Mouse (Mus musculus) gonadal fat pad, adult 2 months (tissue): Measurements from ENCODE around the gene Fgf23. TPM values are rescaled to one million over a fixed set of nuclear protein-coding genes. Genes with fewer than 3 reads are reported as not detected.

Source experiments
- DNase-seq: peaks from one replicate; pipeline ENCODE4 v3.0.0-alpha.2; 2012; ENCODE audit warnings: low read depth
- polyA plus RNA-seq: library from polyadenylated mRNA; depleted of rRNA; stranded (reverse); fragments of >200 nt; gene quantifications from 2 replicates; pipeline ENCODE4 v1.2.3, GENCODE M21; 2012; rRNA removed

The Fgf23 gene
- polyA plus RNA-seq, 1 experiment = not detected

- no peak for DNase-seq
Observed at GRCm38 (mm10) chr6:127114753-127115456, 42.2 kb downstream of the Fgf23 start.

- DNase-seq = no peak
Observed at GRCm38 (mm10) chr6:127122221-127122806, 49.6 kb downstream of the Fgf23 start.

- no peak for DNase-seq
Observed at GRCm38 (mm10) chr6:127122996-127123395, 50.3 kb downstream of the Fgf23 start.

- no peak for DNase-seq
Observed at GRCm38 (mm10) chr6:127123506-127123905, 50.8 kb downstream of the Fgf23 start.

- DNase-seq = no peak
Observed at GRCm38 (mm10) chr6:127129659-127130058, 57.0 kb downstream of the Fgf23 start.

GRCm38 (mm10) chr6:127130377-127130776 is 57.7 kb downstream of the Fgf23 start:
- DNase-seq = no peak

Other genes with a start within 250 kb of the Fgf23 start
- 90.3 and 103 TPM in 2 replicates for gene Ndufa9, start 223.8 kb upstream of the Fgf23 start, polyA plus RNA-seq
- 0.59 and 1.1 TPM in 2 replicates for gene Akap3, start 219.8 kb upstream of the Fgf23 start, polyA plus RNA-seq
- gene Dyrk4, start 151.1 kb upstream of the Fgf23 start, polyA plus RNA-seq = 0.27 TPM in 1 of 2 replicates, not detected in the other
- gene Rad51ap1, start 133.3 kb upstream of the Fgf23 start, polyA plus RNA-seq = 1.1 and 1.4 TPM in 2 replicates
- 6.2 and 6.6 TPM in 2 replicates for gene D6Wsu163e, start 132.9 kb upstream of the Fgf23 start, polyA plus RNA-seq
- gene Fgf6, start 57.3 kb upstream of the Fgf23 start, polyA plus RNA-seq = not detected in 2 replicates
- gene Tigar, start 36.7 kb downstream of the Fgf23 start, polyA plus RNA-seq = 3.5 and 4.1 TPM in 2 replicates
- gene Ccnd2, start 79.3 kb downstream of the Fgf23 start, polyA plus RNA-seq = 55.4 and 75.2 TPM in 2 replicates